Mouse (Mus musculus) ES-E14 (cell line): ENCODE data around the gene Wnt3a.

ENCODE experiments used
- CHD2 ChIP-seq: IDR thresholded peaks from 2 replicates; pipeline ENCODE4 v1.6.1; 2014; ENCODE audit warnings: mild to moderate bottlenecking, low read depth, low read length, inconsistent platforms
- HCFC1 ChIP-seq: IDR thresholded peaks from 2 replicates; pipeline ENCODE4 v1.6.1; 2012; ENCODE audit warnings: low read length, inconsistent platforms, borderline replicate concordance; ENCODE audit not compliant: insufficient read depth
- MAFK ChIP-seq: IDR thresholded peaks from 2 replicates; pipeline ENCODE4 v1.6.1; 2014; ENCODE audit warnings: mild to moderate bottlenecking, low read depth, low read length, inconsistent platforms; ENCODE audit not compliant: insufficient read depth
- ZC3H11A ChIP-seq: IDR thresholded peaks from 2 replicates; pipeline ENCODE4 v1.6.1; 2012; ENCODE audit warnings: low read depth, mild to moderate bottlenecking, inconsistent platforms, low read length, borderline replicate concordance
- ZNF384 ChIP-seq: IDR thresholded peaks from 2 replicates; pipeline ENCODE4 v1.6.1; 2012; ENCODE audit warnings: low read depth, low read length, inconsistent platforms

DNA sequence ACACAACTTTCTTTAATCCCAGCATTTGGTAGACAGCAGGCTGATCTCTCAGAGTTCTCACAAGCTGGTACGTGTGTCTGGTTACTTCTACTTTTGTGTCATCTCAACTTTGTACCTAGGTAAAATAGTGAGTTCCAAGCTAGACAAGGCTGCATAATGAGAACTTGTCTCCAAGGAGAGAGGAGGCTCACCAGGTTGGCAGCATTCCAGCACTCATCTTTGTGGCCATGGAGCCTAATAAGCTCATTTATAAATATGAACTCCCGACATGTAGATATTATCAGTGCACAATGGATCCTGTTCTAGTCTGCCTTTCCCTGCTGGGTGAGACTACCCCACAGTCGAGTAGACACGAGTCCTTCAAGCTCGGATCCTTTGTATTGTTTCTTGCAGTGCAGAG lies 81.0 kb downstream of the Wnt3a start:
- TF ChIP-seq CHD2, result no peak
- TF ChIP-seq MAFK, result no peak
- no peak for TF ChIP-seq HCFC1
- TF ChIP-seq ZNF384, result no peak
- TF ChIP-seq ZC3H11A, result no peak
